Mouse (Mus musculus) neural tube, embryonic 13.5 days (tissue): ENCODE data around the gene Trp53i11. TPM values are rescaled to one million over a fixed set of nuclear protein-coding genes. Genes with fewer than 3 reads are reported as not detected.

Experiments
- polyA plus RNA-seq: library from polyadenylated mRNA; unstranded; fragments of >200 nt; fragmentation: Nextera tagmentation; extraction: Ambion mirVana; gene quantifications from 2 replicates; pipeline ENCODE4 v1.2.1, GENCODE M21; 2015

Gene Trp53i11
- polyA plus RNA-seq, 1 experiment from 2014 or later: 150 TPM

Other genes starting within 250 kb of the Trp53i11 start
- gene Prdm11, start 141.4 kb upstream of the Trp53i11 start, polyA plus RNA-seq: 1.8 and 2.2 TPM in 2 replicates
- 41.8 and 43.5 TPM in 2 replicates for gene Tspan18, start 147.0 kb downstream of the Trp53i11 start, polyA plus RNA-seq